Mouse (Mus musculus): ENCODE results near the gene Gm20388. TPM values are rescaled to one million over a fixed set of nuclear protein-coding genes. Genes with fewer than 3 reads are reported as not detected.
"Not testable (repeated sequence)": the region's sequence is repeated elsewhere in the genome, so short reads cannot be mapped to it uniquely, and the experiment has no call there.

The Gm20388 gene
- total RNA-seq, 2 experiments from 2014 or later, result 4.0 TPM; not detected in 1

GRCm38 (mm10) chr8:123041008-123041773, 3130.6 kb downstream of the Gm20388 start:
- DNase-seq, result peak; percentile 75 to 78

GRCm38 (mm10) chr8:123041774-123042105, 3131.1 kb downstream of the Gm20388 start:
- DNase-seq, result no peak

- DNase-seq, result peak; percentile 99 to 100
Measured at GRCm38 (mm10) chr8:123042158-123042973, 3131.7 kb downstream of the Gm20388 start, which contains the start of gene Ankrd11. TSS of gene Ankrd11 (minus strand) at chr8:123042277.

- no peak for DNase-seq
Measured at GRCm38 (mm10) chr8:123042974-123043625, 3132.5 kb downstream of the Gm20388 start.

GRCm38 (mm10) chr8:123043941-123044340, 3133.3 kb downstream of the Gm20388 start:
- no peak for DNase-seq

GRCm38 (mm10) chr8:123044743-123045425, 3134.2 kb downstream of the Gm20388 start:
- not testable (repeated sequence) for DNase-seq

- no peak for DNase-seq
Measured at GRCm38 (mm10) chr8:123046706-123047105, 3136.1 kb downstream of the Gm20388 start.

- DNase-seq, result no peak
Measured at GRCm38 (mm10) chr8:123047827-123048226, 3137.2 kb downstream of the Gm20388 start.

GRCm38 (mm10) chr8:123048402-123048801, 3137.8 kb downstream of the Gm20388 start:
- DNase-seq, result no peak

GRCm38 (mm10) chr8:123051458-123051857, 3140.8 kb downstream of the Gm20388 start:
- DNase-seq, result no peak

GRCm38 (mm10) chr8:123062721-123063120, 3152.1 kb downstream of the Gm20388 start, which contains the start of gene Spg7:
TSS of gene Spg7 (plus strand) at chr8:123062942.
- no peak for DNase-seq

GRCm38 (mm10) chr8:123064072-123064471, 3153.4 kb downstream of the Gm20388 start:
- DNase-seq, result peak in 1 of 2 experiments; percentile 11

- DNase-seq, result no peak
Measured at GRCm38 (mm10) chr8:123064809-123065213, 3154.2 kb downstream of the Gm20388 start.

- DNase-seq, result peak; percentile 96 to 97
Measured at GRCm38 (mm10) chr8:123065214-123066100, 3154.8 kb downstream of the Gm20388 start.

GRCm38 (mm10) chr8:123066101-123066683, 3155.6 kb downstream of the Gm20388 start:
- DNase-seq, result no peak

- DNase-seq, result peak; percentile 45 to 53
Measured at GRCm38 (mm10) chr8:123071176-123071575, 3160.5 kb downstream of the Gm20388 start.

GRCm38 (mm10) chr8:123077213-123077612, 3166.6 kb downstream of the Gm20388 start:
- DNase-seq, result no peak

GRCm38 (mm10) chr8:123082993-123083392, 3172.4 kb downstream of the Gm20388 start:
- no peak for DNase-seq

GRCm38 (mm10) chr8:123083610-123084009, 3173.0 kb downstream of the Gm20388 start:
- DNase-seq, result no peak

GRCm38 (mm10) chr8:123087289-123087688, 3176.6 kb downstream of the Gm20388 start:
- DNase-seq, result peak in 1 of 2 experiments; percentile 8
